Mouse (Mus musculus): ENCODE data around the gene Pacrg. TPM values are rescaled to one million over a fixed set of nuclear protein-coding genes. Genes with fewer than 3 reads are reported as not detected.
A peak's percentile ranks its signal among the peaks of the same experiment; 100 is the strongest.

Gene Pacrg
- total and polyA plus RNA-seq, 3 experiments = not detected

DNA sequence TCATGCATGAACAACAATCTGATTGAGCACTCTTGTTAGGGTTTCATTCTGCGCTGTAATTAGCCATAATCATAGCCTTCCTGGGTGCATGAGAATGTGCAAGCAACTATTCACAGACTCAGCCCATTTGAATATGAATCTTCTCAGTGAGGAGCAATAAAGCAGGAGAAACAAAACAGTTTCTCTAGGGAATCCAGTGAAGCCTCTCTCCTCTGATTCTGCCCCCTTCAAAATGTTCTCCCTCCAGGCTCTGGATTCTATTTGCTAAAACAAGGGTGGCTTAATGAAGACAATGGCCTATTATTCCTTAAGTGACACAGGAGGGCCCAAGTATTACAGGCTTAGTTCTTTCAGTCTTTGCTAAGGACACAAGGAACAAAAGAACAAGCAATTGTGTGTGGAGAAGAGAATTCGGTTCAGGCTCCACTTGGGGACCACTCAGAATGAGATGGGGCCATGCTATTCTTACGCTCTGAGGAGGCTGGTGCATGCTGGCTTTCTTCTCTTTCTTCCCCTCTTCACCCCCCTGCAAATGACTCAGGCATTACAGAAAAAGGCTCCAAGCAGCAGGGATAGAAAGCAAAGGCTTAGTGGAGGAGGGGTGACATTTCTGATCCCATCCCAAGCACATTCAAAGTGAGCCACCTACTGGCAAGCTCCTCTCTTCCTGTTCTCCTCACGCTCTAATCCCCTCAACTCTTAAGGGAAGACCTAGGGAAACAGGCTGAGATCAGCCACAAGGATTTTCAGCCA lies 95.2 kb downstream of the Pacrg start:
- H3K4me3 ChIP-seq (replicated peaks in 1 of 3; ENCODE audit: low read depth in 2 of 3, low read length in 2 of 3, poor library complexity in 1 of 3) = no peak overlapping the region
- no peak for DNase-seq (ENCODE audit: extremely low read depth)
- H3K27ac ChIP-seq (ENCODE audit: insufficient read depth, low read depth) = no peak overlapping the region
- peaks cover 4 to 12% of the 10 kb centered on the region in 2 experiments; a peak in 3 of 4 replicates for H3K4me1 ChIP-seq (ENCODE audit: control insufficient read depth in 1 of 2, insufficient read depth in 2 of 2)
- H3K9me3 ChIP-seq (replicated peaks; ENCODE audit: low read length) = no peaks in the 10 kb centered on the region
- TF ChIP-seq CHD1 (IDR thresholded peaks at IDR 0.05; ENCODE audit: low read depth, low read length) (no peak), RAD21 (IDR thresholded peaks at IDR 0.05; ENCODE audit: low read depth, low read length) (peak; percentile 43), BHLHE40 (IDR thresholded peaks at IDR 0.05; ENCODE audit: low read depth, low read length) (no peak), GABPA (IDR thresholded peaks at IDR 0.05; ENCODE audit: insufficient replicate concordance, low read depth, low read length) (no peak), TCF12 (IDR thresholded peaks at IDR 0.05; ENCODE audit: low read depth, low read length) (no peak), POLR2AphosphoS2 (IDR thresholded peaks at IDR 0.05; ENCODE audit: low read depth, low read length) (no peak), CTCF (conservative IDR thresholded peaks at IDR 0.05 in 1 of 2, IDR thresholded peaks at IDR 0.05 in 1 of 2; ENCODE audit: low read depth in 2 of 2, low read length in 2 of 2) (peak in 1 of 2 experiments; percentile 48; a peak in 2 of 4 replicates)
- H3K36me3 ChIP-seq (replicated peaks in 1 of 2; ENCODE audit: control insufficient read depth in 1 of 2, insufficient read depth in 1 of 2, low read length in 1 of 2) = no peaks in the 10 kb centered on the region
- H3K9ac ChIP-seq (ENCODE audit: insufficient read depth, low read depth) = no peak overlapping the region
- H3K79me2 ChIP-seq (replicated peaks; ENCODE audit: control insufficient read depth, extremely low read depth, insufficient read depth, poor library complexity, severe bottlenecking) = no peaks in the 10 kb centered on the region
- H3K4me2 ChIP-seq (ENCODE audit: insufficient read depth, low read depth, poor library complexity, severe bottlenecking) = no peak overlapping the region
- in situ Hi-C loops (cut with MboI; ENCODE audit: low pct_ligation_motif_present, low pct_unique_long_range_greater_than_20kb, low sequenced_read_pairs) (no loop called here), dilution Hi-C loops (cut with MboI; ENCODE audit: extremely low pct_ligation_motif_present, extremely low pct_unique_long_range_greater_than_20kb, low sequenced_read_pairs) (no loop called here)
- no peaks in the 10 kb centered on the region for H3K27me3 ChIP-seq (replicated peaks)

DNA sequence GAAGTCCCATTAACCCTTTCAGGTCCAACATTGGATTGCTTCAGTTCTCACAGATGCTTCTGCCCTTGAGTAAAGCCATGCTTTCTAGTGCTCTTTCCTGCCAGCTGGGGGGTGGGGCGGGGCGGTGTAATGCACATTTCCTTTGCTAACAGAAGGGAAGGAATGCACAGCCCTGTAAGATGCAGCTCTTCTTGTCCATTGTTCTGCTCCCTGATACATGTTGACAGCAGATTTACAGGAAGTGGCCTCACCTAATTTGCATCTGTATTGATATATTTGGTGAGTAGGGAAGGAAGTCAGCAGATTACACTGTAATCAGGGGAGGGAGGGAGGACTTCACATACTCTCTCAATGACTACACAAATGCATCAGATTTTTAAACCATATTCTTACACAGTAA lies 100.0 kb downstream of the Pacrg start:
- peak; percentile 48 for DNase-seq (ENCODE audit: extremely low read depth)
- Histone ChIP-seq H3K27ac (ENCODE audit: insufficient read depth, low read depth) (no peak overlapping the region; the same call in 1 of the 2 replicates), H3K4me2 (ENCODE audit: insufficient read depth, low read depth, poor library complexity, severe bottlenecking) (no peak overlapping the region), H3K9ac (ENCODE audit: insufficient read depth, low read depth) (no peak overlapping the region), H3K4me1 (ENCODE audit: control insufficient read depth in 1 of 2, insufficient read depth in 2 of 2) (peaks cover 4 to 19% of the 10 kb centered on the region in 2 experiments; a peak in 3 of 4 replicates), H3K36me3 (replicated peaks in 1 of 2; ENCODE audit: control insufficient read depth in 1 of 2, insufficient read depth in 1 of 2, low read length in 1 of 2) (no peaks in the 10 kb centered on the region), H3K79me2 (replicated peaks; ENCODE audit: control insufficient read depth, extremely low read depth, insufficient read depth, poor library complexity, severe bottlenecking) (no peaks in the 10 kb centered on the region), H3K9me3 (replicated peaks; ENCODE audit: low read length) (no peaks in the 10 kb centered on the region), H3K27me3 (replicated peaks) (no peaks in the 10 kb centered on the region), H3K4me3 (replicated peaks in 1 of 3; ENCODE audit: low read depth in 2 of 3, low read length in 2 of 3, poor library complexity in 1 of 3) (no peak overlapping the region)
- dilution Hi-C loops (cut with MboI; ENCODE audit: extremely low pct_ligation_motif_present, extremely low pct_unique_long_range_greater_than_20kb, low sequenced_read_pairs) (no loop called here), in situ Hi-C loops (cut with MboI; ENCODE audit: low pct_ligation_motif_present, low pct_unique_long_range_greater_than_20kb, low sequenced_read_pairs) (no loop called here)
- no peak for TF ChIP-seq ZMIZ1 (IDR thresholded peaks at IDR 0.05; ENCODE audit: low read depth, low read length)
- TF ChIP-seq CHD1 (IDR thresholded peaks at IDR 0.05; ENCODE audit: low read depth, low read length) = no peak
- TF ChIP-seq E2F4 (IDR thresholded peaks at IDR 0.05; ENCODE audit: insufficient replicate concordance, low read depth, low read length) = no peak

DNA sequence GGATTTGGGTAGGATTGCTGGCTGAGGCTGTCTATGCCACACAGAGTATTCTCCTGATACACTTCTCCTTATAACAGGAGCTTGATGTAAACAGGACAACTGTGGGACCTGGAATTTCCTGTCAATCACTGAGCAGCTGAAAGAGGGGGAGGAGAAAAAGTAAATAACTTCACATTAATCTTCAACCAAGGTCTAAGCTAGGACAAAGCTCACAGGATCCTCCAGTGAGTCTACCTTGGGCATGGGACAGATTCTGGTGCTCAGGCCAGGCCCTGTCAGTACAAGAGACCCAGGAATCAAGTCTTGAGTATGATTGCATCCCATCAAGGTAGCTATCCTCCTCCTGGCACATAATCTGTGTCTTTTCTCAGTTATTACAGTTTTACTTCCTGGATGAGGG lies 102.1 kb downstream of the Pacrg start:
- no peak for DNase-seq (ENCODE audit: extremely low read depth)
- H3K4me1 ChIP-seq (ENCODE audit: control insufficient read depth in 1 of 2, insufficient read depth in 2 of 2) = peaks cover 4 to 17% of the 10 kb centered on the region in 2 experiments; a peak in 3 of 4 replicates
- H3K9me3 ChIP-seq (replicated peaks; ENCODE audit: low read length) = no peaks in the 10 kb centered on the region
- no peaks in the 10 kb centered on the region for H3K27me3 ChIP-seq (replicated peaks)
- no peak overlapping the region for H3K27ac ChIP-seq (ENCODE audit: insufficient read depth, low read depth)
- TF ChIP-seq HCFC1 (IDR thresholded peaks at IDR 0.05; ENCODE audit: low read depth, low read length) (no peak), USF1 (IDR thresholded peaks at IDR 0.05; ENCODE audit: low read depth, low read length) (no peak), NELFE (IDR thresholded peaks at IDR 0.05; ENCODE audit: low read depth, low read length) (no peak), ZC3H11A (IDR thresholded peaks at IDR 0.05; ENCODE audit: low read depth, low read length) (no peak), IRF4 (IDR thresholded peaks at IDR 0.05; ENCODE audit: low read depth, low read length) (no peak), JUN (IDR thresholded peaks at IDR 0.05; ENCODE audit: insufficient read depth, low read depth, low read length) (no peak), TBP (conservative IDR thresholded peaks at IDR 0.05; ENCODE audit: low read depth, low read length) (no peak), MXI1 (IDR thresholded peaks at IDR 0.05; ENCODE audit: low read depth, low read length) (no peak), MEF2A (IDR thresholded peaks at IDR 0.05; ENCODE audit: borderline replicate concordance, low read depth, low read length) (no peak), POLR2AphosphoS2 (IDR thresholded peaks at IDR 0.05; ENCODE audit: low read depth, low read length) (no peak), NRF1 (IDR thresholded peaks at IDR 0.05; ENCODE audit: low read depth, low read length) (no peak), ELF1 (IDR thresholded peaks at IDR 0.05; ENCODE audit: low read depth, low read length) (no peak)
- dilution Hi-C loops (cut with MboI; ENCODE audit: extremely low pct_ligation_motif_present, extremely low pct_unique_long_range_greater_than_20kb, low sequenced_read_pairs) = no loop called here
- H3K4me2 ChIP-seq (ENCODE audit: insufficient read depth, low read depth, poor library complexity, severe bottlenecking) = no peak overlapping the region
- H3K36me3 ChIP-seq (replicated peaks in 1 of 2; ENCODE audit: control insufficient read depth in 1 of 2, insufficient read depth in 1 of 2, low read length in 1 of 2) = no peaks in the 10 kb centered on the region
- H3K9ac ChIP-seq (ENCODE audit: insufficient read depth, low read depth) = no peak overlapping the region
- in situ Hi-C loops (cut with MboI; ENCODE audit: low pct_ligation_motif_present, low pct_unique_long_range_greater_than_20kb, low sequenced_read_pairs) = no loop called here
- no peaks in the 10 kb centered on the region for H3K79me2 ChIP-seq (replicated peaks; ENCODE audit: control insufficient read depth, extremely low read depth, insufficient read depth, poor library complexity, severe bottlenecking)
- no peak overlapping the region for H3K4me3 ChIP-seq (replicated peaks in 1 of 3; ENCODE audit: low read depth in 2 of 3, low read length in 2 of 3, poor library complexity in 1 of 3)
